Mouse (Mus musculus): ENCODE measurements around the gene Tex13c3.
"Not testable (repeated sequence)": the region's sequence is repeated elsewhere in the genome, so short reads cannot be mapped to it uniquely, and the experiment has no call there.

Gene Tex13c3

DNA sequence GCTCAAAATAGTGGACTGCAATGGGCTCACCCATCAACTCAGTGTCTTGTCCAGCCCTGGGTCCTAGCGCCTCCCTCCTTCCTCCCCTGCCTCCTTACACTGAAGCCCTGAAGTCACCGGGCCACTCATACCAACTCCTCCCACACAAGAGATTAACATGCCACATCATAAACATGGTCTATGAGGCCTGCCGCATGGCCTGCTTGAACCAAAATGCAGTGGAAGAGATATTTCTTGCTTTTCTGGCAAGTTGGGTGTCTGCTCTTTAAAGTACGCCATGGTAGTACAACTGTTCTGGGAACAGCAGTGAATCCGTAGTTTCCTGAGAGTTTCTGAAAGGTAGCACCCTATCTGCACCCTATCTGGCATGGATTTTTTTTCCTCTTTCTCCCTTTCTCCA lies at the start of gene Tex13c3:
Gene Tex13c3, minus strand, starts transcription at position 101 of the 400 bp plus-strand sequence.
- DNase-seq (ENCODE audit: extremely low read depth, low read depth) = not testable (repeated sequence)

DNA sequence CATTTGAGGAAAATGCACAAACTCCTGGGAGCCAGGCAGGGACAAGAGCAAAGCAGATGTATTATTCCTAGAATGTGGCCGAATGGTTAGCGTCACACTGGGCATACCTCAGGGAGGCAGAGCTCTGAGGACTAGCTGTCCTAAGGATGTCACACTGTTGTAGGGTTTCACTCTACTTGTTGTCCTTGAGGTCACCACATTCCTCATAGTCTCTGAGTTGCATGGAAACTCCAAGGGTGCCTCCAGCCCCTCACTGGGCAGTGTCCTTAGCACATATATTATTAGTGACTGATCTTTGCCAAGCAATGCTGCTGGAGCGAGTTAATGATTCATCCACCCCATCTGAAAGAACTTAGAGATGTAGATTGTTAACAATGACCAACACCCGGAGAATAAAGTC lies 8.6 kb upstream of the Tex13c3 start:
- DNase-seq (ENCODE audit: extremely low read depth, low read depth) = no peak

Measured in MEL-GATA-1-ER (cell line).